Mouse (Mus musculus): ENCODE measurements at regions not wholly inside any gene's neighbourhood (a gene's known extent, or its start where the extent isn't known, plus 50 kb on each side); places are given as distances from the start of the nearest gene placed in this dataset.

GRCm38 (mm10) chr1:57470356-57470755 is 63.5 kb upstream of the Tyw5 start:
- no peak for ATAC-seq (ENCODE audit: poor library complexity, severe bottlenecking)

- ATAC-seq (ENCODE audit: poor library complexity, severe bottlenecking) = peak; percentile 95
These were observed 65.3 kb upstream of the Tyw5 start for GRCm38 (mm10) chr1:57472235-57472634.

DNA sequence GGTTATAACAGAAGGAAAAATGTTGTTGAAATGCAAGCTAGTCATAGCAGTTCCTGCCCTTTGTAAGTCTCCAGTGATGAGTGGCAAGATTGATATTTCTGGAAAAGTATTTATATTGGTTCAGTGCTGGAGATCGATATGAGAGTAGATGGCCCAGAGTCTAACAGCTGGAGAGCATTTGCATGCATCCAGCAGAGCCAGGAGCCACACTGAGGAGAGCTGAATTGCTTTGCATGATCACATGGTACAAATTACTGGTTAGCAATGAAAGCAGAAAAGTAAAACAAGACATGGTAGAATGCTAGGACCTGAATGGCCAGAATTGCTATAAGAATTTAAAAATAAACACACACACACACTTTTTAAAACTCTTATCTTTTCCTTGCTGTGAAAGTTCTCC is 70.8 kb upstream of the Tyw5 start:
- ATAC-seq (ENCODE audit: poor library complexity, severe bottlenecking) = no peak

DNA sequence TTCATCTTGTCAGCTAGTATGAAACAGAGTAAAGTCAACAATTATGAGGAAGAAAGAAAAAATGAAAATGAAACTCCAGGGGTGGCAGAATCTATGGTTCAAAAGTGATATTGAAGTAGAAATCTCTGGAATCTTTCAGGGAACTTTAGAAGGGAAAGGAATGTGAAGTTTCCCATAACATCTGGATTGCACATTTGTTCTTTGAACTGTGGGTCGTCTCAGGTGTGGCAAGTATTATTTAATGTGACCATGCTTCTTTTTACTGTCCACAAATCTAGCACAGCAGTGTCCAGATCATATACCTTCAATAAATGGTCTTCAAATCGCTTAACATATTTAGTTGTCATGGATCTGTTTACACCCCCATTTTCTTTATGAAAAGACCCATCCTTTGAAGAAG is 71.2 kb upstream of the Tyw5 start:
- no peak for ATAC-seq (ENCODE audit: poor library complexity, severe bottlenecking)

DNA sequence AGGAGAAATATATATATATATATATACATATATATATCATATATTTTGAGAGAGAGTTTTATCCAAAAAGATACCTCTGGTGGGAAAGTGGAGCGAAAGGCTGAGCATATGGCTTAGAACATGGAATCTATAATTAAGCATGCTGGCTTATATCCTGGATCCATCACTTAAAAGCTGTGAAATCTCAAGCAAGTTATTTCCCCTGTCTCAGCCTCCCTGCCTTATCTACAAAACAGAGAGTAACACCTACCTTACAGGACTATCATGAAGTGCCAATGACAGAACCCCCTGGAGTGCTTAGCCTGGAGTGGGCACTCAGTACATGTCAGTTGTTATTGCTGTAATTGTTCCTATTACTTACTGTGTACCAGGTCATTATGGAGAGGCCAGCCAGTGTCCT is 71.9 kb upstream of the Tyw5 start:
- ATAC-seq (ENCODE audit: poor library complexity, severe bottlenecking) = no peak

GRCm38 (mm10) chr1:57479566-57479965 is 72.7 kb upstream of the Tyw5 start:
- no peak for ATAC-seq (ENCODE audit: poor library complexity, severe bottlenecking)

GRCm38 (mm10) chr1:57489176-57489575 is 82.3 kb upstream of the Tyw5 start:
- ATAC-seq (ENCODE audit: poor library complexity, severe bottlenecking) = no peak

- ATAC-seq (ENCODE audit: poor library complexity, severe bottlenecking) = no peak
These were observed 82.7 kb upstream of the Tyw5 start for GRCm38 (mm10) chr1:57489588-57489987.

DNA sequence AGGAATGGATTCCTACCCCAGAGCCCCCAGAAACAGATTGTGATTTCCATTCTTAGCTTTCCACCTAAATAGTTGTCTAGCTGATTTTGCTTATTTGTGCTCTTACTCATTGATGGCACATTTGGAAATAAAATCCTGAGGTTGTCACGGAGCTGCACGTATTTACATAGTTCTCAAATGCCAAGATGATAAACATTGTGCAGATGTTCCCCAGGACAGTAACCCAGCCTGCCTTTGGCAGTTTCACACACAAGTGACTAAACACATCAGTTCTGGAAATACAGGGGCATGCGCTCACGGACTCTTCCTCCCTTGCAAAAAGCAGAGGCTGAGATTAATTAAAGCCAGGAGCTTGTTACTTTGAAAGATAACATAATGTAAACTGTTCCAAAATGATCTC is 83.1 kb upstream of the Tyw5 start:
- no peak for ATAC-seq (ENCODE audit: poor library complexity, severe bottlenecking)

- ATAC-seq (ENCODE audit: poor library complexity, severe bottlenecking) = no peak
These were observed 85.8 kb upstream of the Tyw5 start for GRCm38 (mm10) chr1:57492696-57493095.

- no peak for ATAC-seq (ENCODE audit: poor library complexity, severe bottlenecking)
These were observed 90.7 kb upstream of the Tyw5 start for GRCm38 (mm10) chr1:57497489-57498037.

GRCm38 (mm10) chr1:57510359-57511120 is 103.6 kb upstream of the Tyw5 start:
- ATAC-seq (ENCODE audit: poor library complexity, severe bottlenecking) = no peak

GRCm38 (mm10) chr1:57511902-57512301 is 105.0 kb upstream of the Tyw5 start:
- ATAC-seq (ENCODE audit: poor library complexity, severe bottlenecking) = no peak

DNA sequence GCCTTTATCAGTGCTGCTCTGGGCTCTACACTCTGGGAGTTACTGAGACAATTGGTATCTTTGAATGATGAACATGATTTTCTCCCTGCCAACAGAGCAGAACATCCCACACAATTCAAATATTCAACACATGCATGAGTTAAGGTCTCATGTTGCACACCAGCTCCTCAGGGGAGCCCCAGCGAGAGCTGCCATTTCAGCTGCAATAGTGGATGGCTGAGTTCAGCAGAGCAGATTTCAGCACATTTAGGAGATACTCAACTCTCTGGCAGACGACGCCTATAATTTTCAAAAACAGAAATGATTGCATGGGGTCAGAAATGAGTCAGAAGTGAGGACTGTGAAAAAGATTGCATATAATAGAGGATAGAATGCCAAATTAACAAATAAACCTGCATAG is 105.6 kb upstream of the Tyw5 start:
- no peak for ATAC-seq (ENCODE audit: poor library complexity, severe bottlenecking)

GRCm38 (mm10) chr1:57525965-57526364 is 119.1 kb upstream of the Tyw5 start:
- no peak for ATAC-seq (ENCODE audit: poor library complexity, severe bottlenecking)

- ATAC-seq (ENCODE audit: poor library complexity, severe bottlenecking) = no peak
These were observed 121.8 kb upstream of the Tyw5 start for GRCm38 (mm10) chr1:57528703-57529102.

DNA sequence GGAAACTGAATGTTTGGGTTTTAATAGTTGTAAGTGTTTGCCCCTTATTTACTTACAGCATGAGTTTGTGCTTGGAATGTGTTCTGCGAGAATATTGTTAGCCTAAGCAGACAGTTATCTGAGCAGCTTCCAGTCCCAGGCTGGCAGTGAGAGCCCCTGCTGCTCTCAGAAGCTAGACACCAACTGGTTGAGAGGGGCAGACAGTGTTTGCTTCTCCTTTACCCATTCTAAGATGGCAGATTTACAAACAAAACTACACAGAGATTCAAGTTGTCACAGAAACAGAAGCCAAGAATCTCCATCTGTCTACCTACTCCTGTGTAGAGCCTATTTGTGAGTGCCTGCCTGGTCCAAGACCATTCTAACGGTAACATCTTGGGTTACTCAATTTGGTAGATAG is 122.4 kb upstream of the Tyw5 start:
- ATAC-seq (ENCODE audit: poor library complexity, severe bottlenecking) = no peak

DNA sequence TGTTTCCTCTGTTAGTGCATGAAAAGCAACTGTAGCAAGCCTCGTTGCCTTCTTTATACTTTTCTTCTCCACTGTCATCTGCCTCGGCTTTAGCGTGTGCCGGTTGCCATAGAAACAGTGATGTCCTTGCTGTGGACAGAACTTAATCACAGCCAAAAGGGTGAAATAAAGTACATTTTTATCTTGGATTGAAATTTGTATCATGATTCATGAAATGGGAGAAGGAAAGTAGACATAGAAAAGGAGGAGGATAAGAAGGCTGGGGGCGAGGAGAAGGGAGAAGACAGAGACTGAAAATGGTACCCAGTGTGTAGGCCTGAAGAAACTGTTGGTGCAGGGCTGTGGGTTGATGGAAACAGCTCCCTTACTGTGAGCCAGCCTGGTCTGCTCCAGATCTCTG is 130.5 kb upstream of the Tyw5 start:
- no peak for ATAC-seq (ENCODE audit: poor library complexity, severe bottlenecking)

- ATAC-seq (ENCODE audit: poor library complexity, severe bottlenecking) = no peak
These were observed 137.8 kb upstream of the Tyw5 start for GRCm38 (mm10) chr1:57544684-57545083.

GRCm38 (mm10) chr1:57545792-57546685 is 139.1 kb upstream of the Tyw5 start:
- no peak for ATAC-seq (ENCODE audit: poor library complexity, severe bottlenecking)

GRCm38 (mm10) chr1:57561517-57561916 is 154.6 kb upstream of the Tyw5 start:
- no peak for ATAC-seq (ENCODE audit: poor library complexity, severe bottlenecking)

DNA sequence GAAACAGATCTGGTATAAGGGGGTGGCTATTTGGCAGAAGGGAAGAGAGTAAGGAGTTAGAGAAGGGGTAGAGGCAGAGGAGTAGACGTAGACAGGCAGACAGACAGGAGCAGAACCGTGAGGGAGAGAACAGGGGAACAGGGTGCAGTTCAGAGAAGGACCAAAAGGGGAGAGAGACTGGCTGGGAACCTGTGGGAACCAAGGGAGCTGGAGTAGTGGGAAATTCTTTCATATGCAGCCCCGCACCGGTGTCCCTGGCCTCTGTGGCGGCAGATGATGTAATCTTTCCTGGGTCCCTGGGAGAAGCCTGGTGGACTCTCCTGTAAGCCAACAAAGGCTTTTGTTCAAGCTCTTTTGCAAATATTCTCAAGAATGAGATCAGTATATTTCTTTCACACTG is 157.8 kb upstream of the Tyw5 start:
- no peak for ATAC-seq (ENCODE audit: poor library complexity, severe bottlenecking)
